Mouse (Mus musculus): Measurements from ENCODE around the gene Cyp4f13. TPM values are rescaled to one million over a fixed set of nuclear protein-coding genes. Genes with fewer than 3 reads are reported as not detected.

The Cyp4f13 gene
- polyA plus RNA-seq, 1 experiment: 7.8 TPM

GRCm38 (mm10) chr17:32965253-32965622 is 18.0 kb upstream of the Cyp4f13 start:
- no peak for TF ChIP-seq POLR2A (IDR thresholded peaks at IDR 0.05; ENCODE audit: control insufficient read depth, low read depth, low read length)
- TF ChIP-seq CTCF (IDR thresholded peaks at IDR 0.05; ENCODE audit: control insufficient read depth, insufficient read depth, insufficient replicate concordance, low read depth, low read length): no peak
- peak overlapping the region; percentile 8 for H3K27ac ChIP-seq (ENCODE audit: control insufficient read depth, insufficient read depth, low read depth, low read length)

GRCm38 (mm10) chr17:32951441-32951840 is 4.2 kb upstream of the Cyp4f13 start:
- no peaks in the 10 kb centered on the region for H3K36me3 ChIP-seq (ENCODE audit: control insufficient read depth, insufficient read depth, low read length)
- no peak overlapping the region for H3K27ac ChIP-seq (ENCODE audit: control insufficient read depth, insufficient read depth, low read depth, low read length)
- TF ChIP-seq POLR2A (IDR thresholded peaks at IDR 0.05; ENCODE audit: control insufficient read depth, low read depth, low read length): no peak
- peak; percentile 77; the same call in 1 of the 2 replicates for TF ChIP-seq CTCF (IDR thresholded peaks at IDR 0.05; ENCODE audit: control insufficient read depth, insufficient read depth, insufficient replicate concordance, low read depth, low read length)
- no peak overlapping the region; the same call in 1 of the 2 replicates for H3K4me3 ChIP-seq (ENCODE audit: control insufficient read depth, low read depth, low read length)
- H3K4me1 ChIP-seq (ENCODE audit: control insufficient read depth, insufficient read depth, low read length): peaks cover 14% of the 10 kb centered on the region
- H3K27me3 ChIP-seq (ENCODE audit: control insufficient read depth, insufficient read depth, low read length): no peaks in the 10 kb centered on the region

More at GRCm38 (mm10) chr17:32965253-32965622, 18.0 kb upstream of the Cyp4f13 start:
- no peaks in the 10 kb centered on the region for H3K27me3 ChIP-seq (ENCODE audit: control insufficient read depth, insufficient read depth, low read length)
- no peaks in the 10 kb centered on the region for H3K36me3 ChIP-seq (ENCODE audit: control insufficient read depth, insufficient read depth, low read length)
- H3K4me1 ChIP-seq (ENCODE audit: control insufficient read depth, insufficient read depth, low read length): peaks cover 8% of the 10 kb centered on the region
- H3K4me3 ChIP-seq (ENCODE audit: control insufficient read depth, low read depth, low read length): peak overlapping the region; percentile 94

DNA sequence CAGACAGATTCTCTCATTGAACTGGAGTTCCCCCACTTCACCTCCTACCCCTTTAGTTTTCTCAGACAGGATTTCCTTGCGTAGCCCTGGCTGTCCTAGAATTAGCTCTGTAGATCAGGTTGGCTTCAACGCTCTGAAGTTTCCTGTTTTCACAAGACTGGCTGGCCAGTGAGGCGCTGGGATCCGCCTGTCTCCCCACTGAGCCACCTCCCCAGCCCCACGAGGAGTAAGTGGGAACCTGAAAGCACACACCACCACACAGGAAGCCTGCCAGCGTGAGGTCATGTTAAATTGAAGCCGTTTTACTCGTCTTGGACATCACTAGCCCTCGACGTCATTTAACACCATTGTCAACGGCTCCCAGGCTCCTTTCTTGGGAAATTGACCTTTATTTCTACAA is 3.8 kb upstream of the Cyp4f13 start:
- Histone ChIP-seq H3K4me3 (ENCODE audit: control insufficient read depth, low read depth, low read length) (no peak overlapping the region), H3K27me3 (ENCODE audit: control insufficient read depth, insufficient read depth, low read length) (no peaks in the 10 kb centered on the region), H3K4me1 (ENCODE audit: control insufficient read depth, insufficient read depth, low read length) (peaks cover 16% of the 10 kb centered on the region), H3K27ac (ENCODE audit: control insufficient read depth, insufficient read depth, low read depth, low read length) (no peak overlapping the region), H3K36me3 (ENCODE audit: control insufficient read depth, insufficient read depth, low read length) (no peaks in the 10 kb centered on the region)
- TF ChIP-seq POLR2A (IDR thresholded peaks at IDR 0.05; ENCODE audit: control insufficient read depth, low read depth, low read length): no peak
- TF ChIP-seq CTCF (IDR thresholded peaks at IDR 0.05; ENCODE audit: control insufficient read depth, insufficient read depth, insufficient replicate concordance, low read depth, low read length): no peak

GRCm38 (mm10) chr17:32950136-32950535 is 2.9 kb upstream of the Cyp4f13 start:
- H3K27ac ChIP-seq (ENCODE audit: control insufficient read depth, insufficient read depth, low read depth, low read length): no peak overlapping the region
- TF ChIP-seq CTCF (IDR thresholded peaks at IDR 0.05; ENCODE audit: control insufficient read depth, insufficient read depth, insufficient replicate concordance, low read depth, low read length) (no peak), POLR2A (IDR thresholded peaks at IDR 0.05; ENCODE audit: control insufficient read depth, low read depth, low read length) (no peak)
- no peaks in the 10 kb centered on the region for H3K27me3 ChIP-seq (ENCODE audit: control insufficient read depth, insufficient read depth, low read length)
- peaks cover 16% of the 10 kb centered on the region for H3K4me1 ChIP-seq (ENCODE audit: control insufficient read depth, insufficient read depth, low read length)
- no peaks in the 10 kb centered on the region for H3K36me3 ChIP-seq (ENCODE audit: control insufficient read depth, insufficient read depth, low read length)
- no peak overlapping the region for H3K4me3 ChIP-seq (ENCODE audit: control insufficient read depth, low read depth, low read length)

- Histone ChIP-seq H3K27me3 (ENCODE audit: control insufficient read depth, insufficient read depth, low read length) (no peaks in the 10 kb centered on the region), H3K27ac (ENCODE audit: control insufficient read depth, insufficient read depth, low read depth, low read length) (peak overlapping the region; percentile 56; the same call in 1 of the 2 replicates)
- no peak for TF ChIP-seq POLR2A (IDR thresholded peaks at IDR 0.05; ENCODE audit: control insufficient read depth, low read depth, low read length)
- TF ChIP-seq CTCF (IDR thresholded peaks at IDR 0.05; ENCODE audit: control insufficient read depth, insufficient read depth, insufficient replicate concordance, low read depth, low read length): no peak
Observed at GRCm38 (mm10) chr17:32946716-32947115, 486 bp downstream of the Cyp4f13 start.

DNA sequence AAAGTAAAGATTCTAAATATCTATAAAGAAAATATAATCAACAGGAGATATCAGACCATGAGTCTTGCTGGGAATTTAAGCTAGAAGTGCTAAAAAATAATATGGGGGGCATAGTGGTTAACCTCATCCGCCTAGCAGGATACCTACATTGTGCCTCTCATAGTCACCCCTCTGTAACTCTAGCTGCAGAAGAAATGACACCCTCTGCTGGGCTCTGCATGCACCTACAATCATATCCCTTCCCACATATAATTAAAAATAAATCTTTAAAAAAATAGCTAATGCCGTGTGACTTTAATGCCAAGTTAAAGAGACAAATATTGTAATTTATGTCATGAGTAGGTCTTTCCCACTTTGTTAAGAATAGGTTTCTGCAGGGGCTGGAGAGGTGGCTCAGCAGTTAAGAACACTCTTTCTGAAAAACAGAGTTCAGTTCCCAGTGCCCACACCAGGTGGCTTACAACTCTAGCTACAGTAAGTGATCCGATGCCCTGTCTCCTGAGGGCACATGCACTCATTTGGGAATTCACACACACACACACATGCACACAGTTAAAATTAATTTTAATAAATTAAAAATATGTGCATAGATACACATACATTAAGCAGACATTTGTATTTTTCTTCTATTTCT is 2.7 kb downstream of the Cyp4f13 start:
- H3K4me1 ChIP-seq (ENCODE audit: control insufficient read depth, insufficient read depth, low read length): peaks cover 14% of the 10 kb centered on the region
- no peak for TF ChIP-seq POLR2A (IDR thresholded peaks at IDR 0.05; ENCODE audit: control insufficient read depth, low read depth, low read length)
- TF ChIP-seq CTCF (IDR thresholded peaks at IDR 0.05; ENCODE audit: control insufficient read depth, insufficient read depth, insufficient replicate concordance, low read depth, low read length): no peak
- no peak overlapping the region for H3K27ac ChIP-seq (ENCODE audit: control insufficient read depth, insufficient read depth, low read depth, low read length)
- no peak overlapping the region for H3K4me3 ChIP-seq (ENCODE audit: control insufficient read depth, low read depth, low read length)
- H3K36me3 ChIP-seq (ENCODE audit: control insufficient read depth, insufficient read depth, low read length): no peaks in the 10 kb centered on the region
- H3K27me3 ChIP-seq (ENCODE audit: control insufficient read depth, insufficient read depth, low read length): no peaks in the 10 kb centered on the region

More at GRCm38 (mm10) chr17:32946716-32947115, 486 bp downstream of the Cyp4f13 start:
- Histone ChIP-seq H3K36me3 (ENCODE audit: control insufficient read depth, insufficient read depth, low read length) (no peaks in the 10 kb centered on the region), H3K4me3 (ENCODE audit: control insufficient read depth, low read depth, low read length) (peak overlapping the region; percentile 83), H3K4me1 (ENCODE audit: control insufficient read depth, insufficient read depth, low read length) (peaks cover 16% of the 10 kb centered on the region)

- H3K27me3 ChIP-seq (ENCODE audit: control insufficient read depth, insufficient read depth, low read length): no peaks in the 10 kb centered on the region
- H3K36me3 ChIP-seq (ENCODE audit: control insufficient read depth, insufficient read depth, low read length): no peaks in the 10 kb centered on the region
- no peak overlapping the region for H3K4me3 ChIP-seq (ENCODE audit: control insufficient read depth, low read depth, low read length)
- no peak for TF ChIP-seq CTCF (IDR thresholded peaks at IDR 0.05; ENCODE audit: control insufficient read depth, insufficient read depth, insufficient replicate concordance, low read depth, low read length)
- TF ChIP-seq POLR2A (IDR thresholded peaks at IDR 0.05; ENCODE audit: control insufficient read depth, low read depth, low read length): no peak
- peaks cover 14% of the 10 kb centered on the region for H3K4me1 ChIP-seq (ENCODE audit: control insufficient read depth, insufficient read depth, low read length)
- no peak overlapping the region for H3K27ac ChIP-seq (ENCODE audit: control insufficient read depth, insufficient read depth, low read depth, low read length)
Observed at GRCm38 (mm10) chr17:32943661-32944060, 3.5 kb downstream of the Cyp4f13 start.
